Mouse (Mus musculus): Measurements from ENCODE around the gene 3110009E18Rik.

The 3110009E18Rik gene

GRCm38 (mm10) chr1:120195947-120196346 is 75.0 kb downstream of the 3110009E18Rik start:
- no peak for DNase-seq (ENCODE audit: low read depth, low spot score)

GRCm38 (mm10) chr1:120196724-120197123 is 75.7 kb downstream of the 3110009E18Rik start:
- DNase-seq (ENCODE audit: low read depth, low spot score), result no peak

GRCm38 (mm10) chr1:120197189-120197588 is 76.2 kb downstream of the 3110009E18Rik start:
- peak; percentile 40 for DNase-seq (ENCODE audit: low read depth, low spot score)

GRCm38 (mm10) chr1:120198151-120198550 is 77.2 kb downstream of the 3110009E18Rik start:
- DNase-seq (ENCODE audit: low read depth, low spot score), result no peak

- DNase-seq (ENCODE audit: low read depth, low spot score), result no peak
Measured at GRCm38 (mm10) chr1:120198942-120199341, 78.0 kb downstream of the 3110009E18Rik start.

GRCm38 (mm10) chr1:120202542-120202941 is 81.6 kb downstream of the 3110009E18Rik start:
- DNase-seq (ENCODE audit: low read depth, low spot score), result no peak

GRCm38 (mm10) chr1:120203836-120204235 is 82.8 kb downstream of the 3110009E18Rik start:
- no peak for DNase-seq (ENCODE audit: low read depth, low spot score)

- no peak for DNase-seq (ENCODE audit: low read depth, low spot score)
Measured at GRCm38 (mm10) chr1:120204834-120205233, 83.8 kb downstream of the 3110009E18Rik start.

GRCm38 (mm10) chr1:120207568-120207967 is 86.6 kb downstream of the 3110009E18Rik start:
- DNase-seq (ENCODE audit: low read depth, low spot score), result peak; percentile 28

- no peak for DNase-seq (ENCODE audit: low read depth, low spot score)
Measured at GRCm38 (mm10) chr1:120208502-120209230, 87.7 kb downstream of the 3110009E18Rik start.

GRCm38 (mm10) chr1:120220841-120221240 is 99.9 kb downstream of the 3110009E18Rik start:
- DNase-seq (ENCODE audit: low read depth, low spot score), result no peak

GRCm38 (mm10) chr1:120221285-120221684 is 100.3 kb downstream of the 3110009E18Rik start:
- DNase-seq (ENCODE audit: low read depth, low spot score), result no peak

GRCm38 (mm10) chr1:120223613-120224012 is 102.6 kb downstream of the 3110009E18Rik start:
- DNase-seq (ENCODE audit: low read depth, low spot score), result no peak

GRCm38 (mm10) chr1:120229723-120230471 is 108.9 kb downstream of the 3110009E18Rik start:
- DNase-seq (ENCODE audit: low read depth, low spot score), result no peak

GRCm38 (mm10) chr1:120231334-120231733 is 110.3 kb downstream of the 3110009E18Rik start:
- no peak for DNase-seq (ENCODE audit: low read depth, low spot score)

GRCm38 (mm10) chr1:120232170-120232569 is 111.2 kb downstream of the 3110009E18Rik start:
- no peak for DNase-seq (ENCODE audit: low read depth, low spot score)

GRCm38 (mm10) chr1:120235631-120236215 is 114.7 kb downstream of the 3110009E18Rik start:
- no peak for DNase-seq (ENCODE audit: low read depth, low spot score)

GRCm38 (mm10) chr1:120236424-120236823 is 115.4 kb downstream of the 3110009E18Rik start:
- DNase-seq (ENCODE audit: low read depth, low spot score), result no peak

- DNase-seq (ENCODE audit: low read depth, low spot score), result no peak
Measured at GRCm38 (mm10) chr1:120237068-120237467, 116.1 kb downstream of the 3110009E18Rik start.
